Mouse (Mus musculus) stomach, embryonic 15.5 days (tissue): ENCODE results near the gene Itga5. TPM values are rescaled to one million over a fixed set of nuclear protein-coding genes. Genes with fewer than 3 reads are reported as not detected.

Experiments
- ATAC-seq: fragments of 200-750 bp; cut with Nextera tagmentation; 2 replicates; pipeline ENCODE4 v1.8.0; 2017; ENCODE audit warnings: low read depth, moderate number of reproducible peaks, moderate TSS enrichment; ENCODE audit not compliant: insufficient read depth, low FRiP score
- H3K27ac ChIP-seq: fragments of 300-500 bp; sonication (generic); 2 replicates; pipeline ENCODE4 v1.5.1; 2015; ENCODE audit warnings: mild to moderate bottlenecking, inconsistent platforms
- H3K27me3 ChIP-seq: fragments of 300-500 bp; sonication (generic); replicated peaks from 2 replicates; pipeline ENCODE4 v1.6.1; 2015; ENCODE audit warnings: inconsistent platforms
- H3K36me3 ChIP-seq: fragments of 300-500 bp; sonication (generic); 2 replicates; pipeline ENCODE4 v1.6.1; 2015; ENCODE audit warnings: inconsistent platforms
- H3K4me1 ChIP-seq: fragments of 300-500 bp; sonication (generic); 2 replicates; pipeline ENCODE4 v1.6.1; 2015; ENCODE audit warnings: inconsistent platforms
- H3K4me2 ChIP-seq: fragments of 300-500 bp; sonication (generic); 2 replicates; pipeline ENCODE4 v1.6.1; 2015; ENCODE audit warnings: mild to moderate bottlenecking, inconsistent platforms
- H3K4me3 ChIP-seq: fragments of 300-500 bp; sonication (generic); replicated peaks from 2 replicates; pipeline ENCODE4 v1.5.1; 2015; ENCODE audit warnings: inconsistent platforms
- H3K9ac ChIP-seq: fragments of 300-500 bp; sonication (generic); 2 replicates; pipeline ENCODE4 v1.6.1; 2015; ENCODE audit warnings: inconsistent platforms
- H3K9me3 ChIP-seq: fragments of 300-500 bp; sonication (generic); 2 replicates; pipeline ENCODE4 v1.6.1; 2016; ENCODE audit warnings: inconsistent platforms
- WGBS: fragments of 180-500 bp; shearing (Covaris S2); methylation state at CpG from one replicate; pipeline ENCODE4 v1.1.7; 2015; 5-methylcytosine and 5-hydroxymethylcytosine counted together
- polyA plus RNA-seq: library from polyadenylated mRNA; unstranded; fragments of >200 nt; fragmentation: Nextera tagmentation; extraction: Ambion mirVana; gene quantifications from 2 replicates; pipeline ENCODE4 v1.2.1, GENCODE M21; 2015

Itga5 gene
- polyA plus RNA-seq, 1 experiment from 2014 or later, result 48.3 TPM

DNA sequence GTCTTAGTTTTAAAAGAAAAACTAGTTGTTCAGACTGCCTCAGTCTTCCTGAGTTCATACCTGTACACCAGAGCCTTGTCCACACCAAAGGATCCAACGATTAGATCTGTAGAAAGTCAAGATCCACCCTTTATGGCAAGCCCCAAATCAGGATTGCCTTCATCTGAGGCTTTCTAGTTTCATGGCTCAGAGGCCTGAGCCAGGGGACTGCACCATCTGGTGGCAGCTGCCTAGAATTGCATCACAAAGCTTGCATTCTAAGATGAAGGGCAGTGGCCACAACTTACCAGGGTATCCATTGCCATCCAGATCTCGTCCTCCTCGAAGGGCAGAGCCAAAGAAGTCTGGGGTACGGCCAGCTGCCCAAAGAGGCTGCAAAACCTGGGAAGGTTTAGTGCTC is 13.7 kb downstream of the Itga5 start:
- Histone ChIP-seq H3K9ac (no peak overlapping the region), H3K4me3 (no peak overlapping the region), H3K36me3 (peaks cover 64% of the 10 kb centered on the region), H3K4me2 (no peak overlapping the region), H3K4me1 (no peaks in the 10 kb centered on the region), H3K27me3 (no peaks in the 10 kb centered on the region), H3K27ac (no peak overlapping the region), H3K9me3 (no peaks in the 10 kb centered on the region)
- 0 out of 2 replicates have a peak, but pooled peaks have one; percentile 21 for ATAC-seq
- WGBS, result 39% methylated on average over 4 of the region's 4 CpGs

GRCm38 (mm10) chr15:103347275-103347684 is 19.3 kb downstream of the Itga5 start:
- H3K4me2 ChIP-seq, result no peak overlapping the region
- no peak overlapping the region for H3K27ac ChIP-seq
- ATAC-seq, result no peak
- H3K4me1 ChIP-seq, result no peaks in the 10 kb centered on the region
- no peaks in the 10 kb centered on the region for H3K9me3 ChIP-seq
- H3K9ac ChIP-seq, result no peak overlapping the region
- no peaks in the 10 kb centered on the region for H3K27me3 ChIP-seq
- 6% methylated on average over 2 of the region's 2 CpGs for WGBS
- no peak overlapping the region for H3K4me3 ChIP-seq
- H3K36me3 ChIP-seq, result peaks cover 51% of the 10 kb centered on the region

GRCm38 (mm10) chr15:103345789-103346188 is 20.8 kb downstream of the Itga5 start:
- H3K27me3 ChIP-seq, result peaks cover 6% of the 10 kb centered on the region; the same call in 1 of the 2 replicates
- no peak overlapping the region for H3K4me2 ChIP-seq
- ATAC-seq, result no peak
- no peak overlapping the region for H3K27ac ChIP-seq
- WGBS, result 86% methylated on average over 6 of the region's 6 CpGs
- H3K36me3 ChIP-seq, result peaks cover 38% of the 10 kb centered on the region
- no peak overlapping the region for H3K4me3 ChIP-seq
- H3K4me1 ChIP-seq, result peaks cover 6% of the 10 kb centered on the region; the same call in 1 of the 2 replicates
- no peak overlapping the region for H3K9ac ChIP-seq
- no peaks in the 10 kb centered on the region for H3K9me3 ChIP-seq

- no peak for ATAC-seq
- Histone ChIP-seq H3K4me3 (no peak overlapping the region), H3K9ac (no peak overlapping the region), H3K4me1 (peaks cover 13% of the 10 kb centered on the region), H3K9me3 (no peaks in the 10 kb centered on the region), H3K27me3 (peaks cover 18% of the 10 kb centered on the region; the same call in 1 of the 2 replicates), H3K36me3 (peaks cover 24% of the 10 kb centered on the region), H3K27ac (no peak overlapping the region), H3K4me2 (no peak overlapping the region)
Observed at GRCm38 (mm10) chr15:103343556-103343955, 23.0 kb downstream of the Itga5 start.

DNA sequence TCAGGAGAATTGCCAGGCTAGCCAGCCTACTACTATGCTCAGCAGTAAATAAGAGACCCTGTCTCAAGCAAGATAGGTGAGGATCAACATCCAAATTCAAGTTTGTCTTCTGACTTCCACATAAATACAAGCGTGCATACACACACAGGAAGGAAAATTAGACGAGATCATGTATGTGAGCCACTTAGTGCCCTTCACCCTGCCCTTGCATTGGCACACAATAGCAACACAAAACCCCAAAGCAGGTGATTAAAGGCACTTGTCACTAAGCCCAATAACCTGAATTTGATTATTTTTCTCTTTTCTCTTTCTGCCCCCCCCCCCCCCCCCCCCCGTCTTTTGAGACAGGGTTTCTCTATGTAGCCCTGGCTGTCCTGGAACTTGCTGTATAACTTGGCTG is 23.6 kb downstream of the Itga5 start:
- no peak overlapping the region for H3K4me2 ChIP-seq
- H3K9me3 ChIP-seq, result no peaks in the 10 kb centered on the region
- peaks cover 18% of the 10 kb centered on the region; the same call in 1 of the 2 replicates for H3K27me3 ChIP-seq
- no peak overlapping the region for H3K27ac ChIP-seq
- no peak overlapping the region for H3K9ac ChIP-seq
- H3K4me3 ChIP-seq, result no peak overlapping the region
- peaks cover 24% of the 10 kb centered on the region for H3K36me3 ChIP-seq
- 78% methylated on average over 3 of the region's 3 CpGs for WGBS
- no peak for ATAC-seq
- H3K4me1 ChIP-seq, result peaks cover 16% of the 10 kb centered on the region

DNA sequence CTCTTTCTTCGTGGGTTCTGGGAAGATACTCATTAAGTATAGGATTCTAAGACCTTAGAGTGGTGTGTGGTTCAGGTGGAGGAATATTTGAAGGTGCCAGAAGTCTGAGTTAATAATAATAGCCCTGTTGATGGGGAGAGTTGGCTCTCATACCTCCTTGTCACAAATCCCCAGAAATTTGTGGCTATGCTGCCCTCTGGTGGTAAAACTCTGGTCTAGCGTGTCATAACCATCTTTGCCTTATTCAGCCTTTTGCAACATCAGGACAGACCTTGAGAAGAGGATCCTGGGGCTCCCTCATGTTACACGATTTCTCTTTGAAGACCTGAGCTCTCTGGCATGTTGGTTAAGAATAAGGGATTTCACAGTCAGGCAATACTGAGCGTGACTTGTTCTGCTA is 24.1 kb downstream of the Itga5 start:
- no peak for ATAC-seq
- Histone ChIP-seq H3K4me2 (no peak overlapping the region), H3K27ac (no peak overlapping the region), H3K4me1 (peaks cover 16% of the 10 kb centered on the region), H3K27me3 (peaks cover 18% of the 10 kb centered on the region; the same call in 1 of the 2 replicates), H3K4me3 (no peak overlapping the region), H3K9me3 (no peaks in the 10 kb centered on the region), H3K36me3 (peaks cover 24% of the 10 kb centered on the region), H3K9ac (no peak overlapping the region)
- WGBS, result 21% methylated on average over 4 of the region's 4 CpGs

DNA sequence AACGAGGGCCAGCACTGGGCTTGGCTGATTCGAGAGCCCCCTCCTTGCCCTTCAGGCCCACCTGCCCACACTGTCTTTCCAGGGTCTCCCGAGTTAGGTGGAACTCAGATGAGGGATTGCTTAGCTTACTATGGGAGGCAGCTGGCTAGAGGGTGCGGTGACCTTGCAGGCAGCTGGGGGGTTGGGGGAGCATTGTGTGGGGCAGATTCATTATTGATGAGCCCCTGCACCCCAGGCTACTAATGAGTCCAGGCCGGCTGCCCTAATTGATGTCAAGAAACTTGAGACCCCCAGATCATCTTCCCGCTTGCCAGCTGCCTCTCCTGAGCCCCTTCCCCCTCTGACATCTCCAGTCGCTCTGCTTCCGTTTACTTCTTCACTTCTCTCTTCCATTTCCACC is 25.0 kb downstream of the Itga5 start:
- H3K27ac ChIP-seq, result no peak overlapping the region
- no peak overlapping the region for H3K9ac ChIP-seq
- no peak overlapping the region for H3K4me3 ChIP-seq
- no peaks in the 10 kb centered on the region for H3K9me3 ChIP-seq
- H3K36me3 ChIP-seq, result peaks cover 23% of the 10 kb centered on the region
- H3K4me2 ChIP-seq, result no peak overlapping the region
- WGBS, result 44% methylated on average over 8 of the region's 8 CpGs
- H3K27me3 ChIP-seq, result peaks cover 21% of the 10 kb centered on the region; the same call in 1 of the 2 replicates
- peaks cover 20% of the 10 kb centered on the region for H3K4me1 ChIP-seq
- no peak for ATAC-seq

- Histone ChIP-seq H3K9me3 (no peaks in the 10 kb centered on the region), H3K4me2 (peak overlapping the region; percentile 92), H3K36me3 (peaks cover 15% of the 10 kb centered on the region), H3K4me1 (peaks cover 20% of the 10 kb centered on the region), H3K9ac (no peak overlapping the region), H3K4me3 (0 out of 2 replicates have a peak overlapping the region, but pooled peaks have one; percentile 60), H3K27ac (no peak overlapping the region), H3K27me3 (peaks cover 21% of the 10 kb centered on the region; the same call in 1 of the 2 replicates)
- no peak for ATAC-seq
- 23% methylated on average over 4 of the region's 4 CpGs for WGBS
Observed at GRCm38 (mm10) chr15:103340786-103341185, 25.8 kb downstream of the Itga5 start.

- under 1% methylated on average over 25 of the region's 26 CpGs for WGBS
- no peak; the same call in 1 of the 2 replicates for ATAC-seq
- Histone ChIP-seq H3K27me3 (peaks cover 21% of the 10 kb centered on the region; the same call in 1 of the 2 replicates), H3K4me1 (peaks cover 20% of the 10 kb centered on the region), H3K9me3 (no peaks in the 10 kb centered on the region), H3K9ac (peak within 1 kb of the TSS; percentile 48), H3K36me3 (peaks cover 7% of the 10 kb centered on the region; the same call in 1 of the 2 replicates), H3K27ac (no peak within 1 kb of the TSS), H3K4me3 (peak within 1 kb of the TSS; percentile 60), H3K4me2 (peak within 1 kb of the TSS; percentile 92)
Observed at GRCm38 (mm10) chr15:103339961-103340337, 26.6 kb downstream of the Itga5 start, which contains the start of gene Zfp385a. TSS of gene Zfp385a (minus strand) at chr15:103340093.

DNA sequence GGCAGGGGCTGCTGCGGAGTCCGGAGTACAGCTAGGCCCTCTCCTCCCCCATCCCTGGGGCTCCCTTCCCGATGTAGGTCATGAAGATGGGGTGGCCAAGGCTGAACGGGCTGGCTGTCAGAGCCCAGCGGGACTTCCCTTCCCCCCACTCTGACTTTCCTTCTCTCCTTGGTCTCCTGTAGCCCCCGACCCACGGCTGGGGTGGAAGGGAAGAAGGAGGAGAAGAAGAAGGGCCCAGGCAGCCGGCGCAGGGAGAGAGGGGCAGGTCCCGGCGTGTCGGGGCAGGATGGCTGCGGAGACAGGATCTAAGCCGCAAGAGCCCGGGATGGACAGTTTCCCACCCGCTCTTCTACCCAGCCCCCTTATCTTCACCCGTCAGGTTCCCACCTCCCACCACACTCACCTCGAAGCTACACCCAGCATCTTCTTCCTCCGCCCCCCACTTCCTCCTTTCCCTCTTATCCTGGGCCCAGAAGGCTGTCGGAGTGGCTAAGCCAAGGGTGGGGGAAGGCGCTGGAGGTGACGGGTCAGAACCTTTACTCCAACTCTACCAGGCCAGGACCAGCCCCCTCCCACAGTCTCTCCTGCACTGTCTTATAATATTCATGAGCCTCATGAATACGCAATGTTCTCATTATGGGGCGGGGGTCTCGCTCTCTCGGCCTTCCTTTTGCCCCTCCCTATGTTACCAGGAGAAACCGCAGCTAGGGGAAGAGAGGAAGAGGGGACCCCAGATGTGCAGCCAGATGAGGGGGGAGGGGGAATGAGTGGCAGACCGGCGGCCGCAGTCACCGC is 27.2 kb downstream of the Itga5 start:
- Histone ChIP-seq H3K9ac (peak overlapping the region; percentile 48), H3K4me3 (peak overlapping the region; percentile 60), H3K36me3 (peaks cover 1% of the 10 kb centered on the region; the same call in 1 of the 2 replicates), H3K4me2 (peak overlapping the region; percentile 92), H3K27ac (no peak overlapping the region), H3K4me1 (peaks cover 20% of the 10 kb centered on the region), H3K27me3 (peaks cover 21% of the 10 kb centered on the region; the same call in 1 of the 2 replicates), H3K9me3 (no peaks in the 10 kb centered on the region)
- 11% methylated on average over 26 of the region's 31 CpGs for WGBS
- ATAC-seq, result 0 out of 2 replicates have a peak, but pooled peaks have one; percentile 7

DNA sequence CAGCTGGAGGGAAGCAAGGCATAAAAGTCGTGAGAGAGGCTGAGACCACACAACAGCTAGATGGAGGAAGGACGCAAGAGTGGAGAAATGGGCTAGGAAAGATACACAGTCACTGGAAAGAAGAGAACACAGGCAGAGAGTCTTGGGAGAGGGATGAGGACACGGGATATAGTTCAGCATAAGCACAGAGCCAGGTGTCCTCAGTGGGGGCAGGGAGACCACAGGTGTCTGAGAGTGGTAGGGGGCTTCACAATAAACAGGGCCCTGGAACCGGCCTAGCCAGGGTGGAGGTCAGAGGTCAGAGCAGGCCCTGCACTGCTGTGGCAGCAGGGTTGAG is 27.8 kb downstream of the Itga5 start:
- Histone ChIP-seq H3K4me1 (peaks cover 20% of the 10 kb centered on the region), H3K9ac (no peak overlapping the region), H3K4me3 (peak overlapping the region; percentile 60), H3K27ac (no peak overlapping the region), H3K4me2 (peak overlapping the region; percentile 92), H3K27me3 (peaks cover 21% of the 10 kb centered on the region; the same call in 1 of the 2 replicates), H3K36me3 (no peaks in the 10 kb centered on the region), H3K9me3 (no peaks in the 10 kb centered on the region)
- 47% methylated on average over 4 of the region's 4 CpGs for WGBS
- ATAC-seq, result no peak

DNA sequence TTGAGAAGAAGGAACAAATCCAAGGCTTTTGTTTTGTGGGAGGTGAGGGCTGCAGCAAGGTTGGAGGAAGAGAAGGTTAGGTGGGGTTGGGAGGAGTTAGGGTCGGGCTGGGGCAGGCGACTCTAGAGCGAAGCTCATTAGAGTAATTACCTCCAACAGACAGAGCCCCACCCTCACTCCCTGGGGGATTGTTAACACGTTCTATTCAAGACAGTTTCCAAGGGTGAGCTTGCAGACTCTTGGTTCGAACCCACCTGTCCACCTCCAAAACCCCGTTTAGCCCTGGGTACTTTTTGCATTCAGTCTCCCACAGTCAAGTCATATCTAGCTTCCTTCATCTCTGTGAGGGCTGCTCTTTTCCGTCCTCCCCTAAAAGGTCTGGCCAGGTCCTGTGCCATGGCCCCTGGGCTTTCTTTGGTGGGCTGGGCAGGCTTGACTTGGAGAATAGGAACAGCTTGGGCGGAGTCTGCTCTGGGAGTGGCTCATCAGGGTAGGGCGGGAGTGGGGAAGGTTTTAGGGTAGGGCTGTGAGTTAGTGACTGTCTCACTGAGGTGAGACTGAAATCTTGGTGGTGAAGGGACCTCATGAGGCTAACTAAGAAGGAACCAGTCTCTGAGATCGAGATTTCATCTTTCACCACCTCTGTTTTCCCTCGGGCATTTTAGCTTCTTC is 29.4 kb downstream of the Itga5 start:
- Histone ChIP-seq H3K9me3 (no peaks in the 10 kb centered on the region), H3K27me3 (peaks cover 21% of the 10 kb centered on the region; the same call in 1 of the 2 replicates), H3K9ac (no peak overlapping the region), H3K4me2 (no peak overlapping the region), H3K4me1 (peaks cover 20% of the 10 kb centered on the region), H3K36me3 (no peaks in the 10 kb centered on the region), H3K4me3 (no peak overlapping the region), H3K27ac (peak overlapping the region; percentile 58)
- ATAC-seq, result no peak
- 25% methylated on average over 11 of the region's 11 CpGs for WGBS
